Mouse (Mus musculus): ENCODE results near the gene Dab2ip. TPM values are rescaled to one million over a fixed set of nuclear protein-coding genes. Genes with fewer than 3 reads are reported as not detected.
A peak's percentile ranks its signal among the peaks of the same experiment; 100 is the strongest.

Gene Dab2ip
- polyA plus RNA-seq, 1 experiment from 2014 or later = 42.3 TPM

GRCm38 (mm10) chr2:35642224-35642623 lies 84.2 kb downstream of the Dab2ip start:
- H3K27ac ChIP-seq (ENCODE audit: low read depth, low read length) = no peak overlapping the region
- DNase-seq (ENCODE audit: low spot score, missing footprints) = no peak
- no peak overlapping the region for H3K4me3 ChIP-seq (ENCODE audit: low read depth, low read length)
- H3K36me3 ChIP-seq (ENCODE audit: control insufficient read depth, insufficient read depth, low read length) = no peaks in the 10 kb centered on the region; the same call in 1 of the 2 replicates
- no peak overlapping the region for H3K9ac ChIP-seq (ENCODE audit: low read length)
- no peaks in the 10 kb centered on the region for H3K4me1 ChIP-seq (ENCODE audit: control insufficient read depth, insufficient read depth, low read length)
- H3K9me3 ChIP-seq (ENCODE audit: control insufficient read depth, low read length) = no peaks in the 10 kb centered on the region
- 87% methylated on average over 7 of the region's 7 CpGs for WGBS
- no peak overlapping the region for H3K4me2 ChIP-seq
- ATAC-seq (ENCODE audit: low FRiP score) = no peak
- no peaks in the 10 kb centered on the region for H3K27me3 ChIP-seq (ENCODE audit: control insufficient read depth, insufficient read depth, low read length)

DNA sequence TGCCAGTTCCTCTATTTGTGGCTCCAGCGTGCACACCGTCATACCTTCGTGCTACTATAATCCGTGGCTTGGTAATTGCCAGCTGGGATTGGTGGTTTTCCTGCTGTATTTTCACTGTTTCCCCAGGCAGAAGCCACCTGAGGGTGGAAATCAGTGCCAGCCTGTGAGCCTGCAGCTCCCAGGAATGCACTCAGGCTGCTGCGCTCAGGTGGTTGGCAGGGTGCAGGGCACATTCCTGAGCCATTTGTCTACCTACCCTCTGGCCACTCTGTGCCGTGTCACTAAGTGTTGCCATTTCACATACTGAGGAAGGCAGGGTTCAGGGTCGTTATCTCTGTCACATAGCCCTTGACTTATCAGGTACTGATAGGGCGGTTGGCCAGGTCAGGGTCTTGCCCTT lies 88.5 kb downstream of the Dab2ip start:
- Histone ChIP-seq H3K9me3 (ENCODE audit: control insufficient read depth, low read length) (no peaks in the 10 kb centered on the region), H3K9ac (ENCODE audit: low read length) (no peak overlapping the region), H3K36me3 (ENCODE audit: control insufficient read depth, insufficient read depth, low read length) (no peaks in the 10 kb centered on the region; the same call in 1 of the 2 replicates), H3K27ac (ENCODE audit: low read depth, low read length) (no peak overlapping the region), H3K4me1 (ENCODE audit: control insufficient read depth, insufficient read depth, low read length) (no peaks in the 10 kb centered on the region), H3K27me3 (ENCODE audit: control insufficient read depth, insufficient read depth, low read length) (no peaks in the 10 kb centered on the region), H3K4me2 (no peak overlapping the region), H3K4me3 (ENCODE audit: low read depth, low read length) (no peak overlapping the region)
- no peak for ATAC-seq (ENCODE audit: low FRiP score)
- 89% methylated on average over 8 of the region's 8 CpGs for WGBS
- no peak for DNase-seq (ENCODE audit: low spot score, missing footprints)

DNA sequence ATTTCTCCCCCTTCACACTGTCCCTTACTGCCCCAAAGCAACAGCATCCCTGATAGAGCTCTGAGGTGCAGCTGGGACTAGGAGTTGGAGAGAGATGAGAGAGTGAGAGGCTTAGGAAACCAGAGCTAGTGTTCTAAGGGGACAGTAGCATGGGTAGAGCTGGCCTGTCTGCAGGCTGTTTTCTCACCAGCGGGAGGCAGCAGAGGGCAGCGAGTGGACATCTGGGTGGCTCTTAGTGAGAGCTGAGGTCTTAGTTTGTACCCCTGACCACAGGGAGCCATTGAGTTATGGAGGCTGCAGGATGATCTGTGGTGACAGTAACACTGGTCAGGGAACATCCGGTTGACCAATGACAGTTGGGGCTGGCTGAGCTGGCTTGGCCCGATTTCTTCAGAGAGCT lies 91.6 kb downstream of the Dab2ip start:
- H3K4me2 ChIP-seq = no peak overlapping the region
- H3K27ac ChIP-seq (ENCODE audit: low read depth, low read length) = no peak overlapping the region
- ATAC-seq (ENCODE audit: low FRiP score) (peak; percentile 79), DNase-seq (ENCODE audit: low spot score, missing footprints) (peak; percentile 97)
- no peaks in the 10 kb centered on the region; the same call in 1 of the 2 replicates for H3K36me3 ChIP-seq (ENCODE audit: control insufficient read depth, insufficient read depth, low read length)
- 35% methylated on average over 4 of the region's 4 CpGs for WGBS
- no peaks in the 10 kb centered on the region for H3K27me3 ChIP-seq (ENCODE audit: control insufficient read depth, insufficient read depth, low read length)
- no peaks in the 10 kb centered on the region for H3K9me3 ChIP-seq (ENCODE audit: control insufficient read depth, low read length)
- H3K4me1 ChIP-seq (ENCODE audit: control insufficient read depth, insufficient read depth, low read length) = no peaks in the 10 kb centered on the region
- H3K4me3 ChIP-seq (ENCODE audit: low read depth, low read length) = no peak overlapping the region
- no peak overlapping the region for H3K9ac ChIP-seq (ENCODE audit: low read length)

- 0 out of 2 replicates have a peak, but pooled peaks cover under 1% of the 10 kb centered on the region for H3K4me1 ChIP-seq (ENCODE audit: control insufficient read depth, insufficient read depth, low read length)
- WGBS = 73% methylated on average over 6 of the region's 6 CpGs
- ATAC-seq (ENCODE audit: low FRiP score) (no peak), DNase-seq (ENCODE audit: low spot score, missing footprints) (no peak)
- H3K9ac ChIP-seq (ENCODE audit: low read length) = no peak overlapping the region
- no peak overlapping the region for H3K4me2 ChIP-seq
- no peaks in the 10 kb centered on the region for H3K27me3 ChIP-seq (ENCODE audit: control insufficient read depth, insufficient read depth, low read length)
- H3K9me3 ChIP-seq (ENCODE audit: control insufficient read depth, low read length) = no peaks in the 10 kb centered on the region
- H3K27ac ChIP-seq (ENCODE audit: low read depth, low read length) = no peak overlapping the region
- H3K36me3 ChIP-seq (ENCODE audit: control insufficient read depth, insufficient read depth, low read length) = no peaks in the 10 kb centered on the region; the same call in 1 of the 2 replicates
- H3K4me3 ChIP-seq (ENCODE audit: low read depth, low read length) = no peak overlapping the region
Observed at GRCm38 (mm10) chr2:35651297-35651731, 93.2 kb downstream of the Dab2ip start.

GRCm38 (mm10) chr2:35652984-35653383 lies 94.9 kb downstream of the Dab2ip start:
- Histone ChIP-seq H3K27ac (ENCODE audit: low read depth, low read length) (no peak overlapping the region), H3K4me3 (ENCODE audit: low read depth, low read length) (no peak overlapping the region), H3K4me1 (ENCODE audit: control insufficient read depth, insufficient read depth, low read length) (peaks cover 4% of the 10 kb centered on the region; the same call in 1 of the 2 replicates), H3K4me2 (no peak overlapping the region), H3K36me3 (ENCODE audit: control insufficient read depth, insufficient read depth, low read length) (no peaks in the 10 kb centered on the region), H3K27me3 (ENCODE audit: control insufficient read depth, insufficient read depth, low read length) (no peaks in the 10 kb centered on the region), H3K9ac (ENCODE audit: low read length) (no peak overlapping the region), H3K9me3 (ENCODE audit: control insufficient read depth, low read length) (no peaks in the 10 kb centered on the region)
- ATAC-seq (ENCODE audit: low FRiP score) (no peak), DNase-seq (ENCODE audit: low spot score, missing footprints) (no peak)
- 68% methylated on average over 4 of the region's 4 CpGs for WGBS

- Histone ChIP-seq H3K36me3 (ENCODE audit: control insufficient read depth, insufficient read depth, low read length) (no peaks in the 10 kb centered on the region), H3K27ac (ENCODE audit: low read depth, low read length) (no peak overlapping the region), H3K9ac (ENCODE audit: low read length) (no peak overlapping the region), H3K4me2 (no peak overlapping the region), H3K9me3 (ENCODE audit: control insufficient read depth, low read length) (no peaks in the 10 kb centered on the region), H3K4me1 (ENCODE audit: control insufficient read depth, insufficient read depth, low read length) (peaks cover 4% of the 10 kb centered on the region; the same call in 1 of the 2 replicates), H3K4me3 (ENCODE audit: low read depth, low read length) (no peak overlapping the region), H3K27me3 (ENCODE audit: control insufficient read depth, insufficient read depth, low read length) (no peaks in the 10 kb centered on the region)
- DNase-seq (ENCODE audit: low spot score, missing footprints) = no peak
- no peak for ATAC-seq (ENCODE audit: low FRiP score)
- 94% methylated on average over 6 of the region's 6 CpGs for WGBS
Observed at GRCm38 (mm10) chr2:35654795-35655194, 96.7 kb downstream of the Dab2ip start.

DNA sequence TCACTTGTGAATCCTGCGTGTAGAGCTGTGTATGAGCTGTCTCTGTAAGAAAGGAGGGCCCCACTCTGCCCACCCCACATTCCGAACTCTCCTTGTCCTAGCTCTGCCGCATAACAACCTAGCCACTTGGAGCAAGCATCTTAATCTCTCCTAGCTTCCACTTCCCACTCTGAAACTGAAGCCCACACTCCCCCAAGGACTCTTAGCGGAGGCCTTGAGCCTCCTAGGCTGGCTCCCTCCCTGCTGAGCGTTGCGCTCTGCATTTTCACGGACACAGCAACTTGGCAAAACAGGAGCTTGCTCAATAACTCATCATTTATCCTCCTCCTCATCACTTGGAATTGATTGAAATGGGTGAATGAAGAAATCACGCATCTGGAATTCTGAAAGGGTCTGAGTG lies 97.9 kb downstream of the Dab2ip start:
- Histone ChIP-seq H3K4me3 (ENCODE audit: low read depth, low read length) (no peak overlapping the region), H3K9me3 (ENCODE audit: control insufficient read depth, low read length) (no peaks in the 10 kb centered on the region), H3K4me1 (ENCODE audit: control insufficient read depth, insufficient read depth, low read length) (peaks cover 4% of the 10 kb centered on the region; the same call in 1 of the 2 replicates), H3K9ac (ENCODE audit: low read length) (no peak overlapping the region), H3K27ac (ENCODE audit: low read depth, low read length) (no peak overlapping the region), H3K27me3 (ENCODE audit: control insufficient read depth, insufficient read depth, low read length) (no peaks in the 10 kb centered on the region), H3K36me3 (ENCODE audit: control insufficient read depth, insufficient read depth, low read length) (no peaks in the 10 kb centered on the region), H3K4me2 (no peak overlapping the region)
- no peak for ATAC-seq (ENCODE audit: low FRiP score)
- DNase-seq (ENCODE audit: low spot score, missing footprints) = no peak
- 53% methylated on average over 8 of the region's 8 CpGs for WGBS

DNA sequence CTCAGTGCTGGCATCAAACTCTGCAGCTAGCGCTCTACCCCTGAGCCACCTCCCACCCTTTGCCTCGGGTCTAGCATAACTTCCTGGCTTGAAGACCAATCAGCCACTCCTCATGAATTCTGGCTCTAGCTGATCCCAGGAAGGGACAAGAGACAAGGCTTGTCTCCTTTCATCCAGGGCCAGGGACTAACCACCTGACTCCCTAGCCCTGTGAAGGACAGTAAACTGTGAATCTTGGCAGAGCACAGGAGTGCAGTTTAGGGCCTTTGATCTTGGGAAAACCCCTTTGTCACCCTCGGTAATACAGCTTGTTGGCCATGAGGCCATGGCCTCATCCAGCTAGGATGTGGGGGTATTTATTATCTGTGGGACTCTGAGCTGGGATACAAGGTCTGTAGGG lies 100.2 kb downstream of the Dab2ip start:
- Histone ChIP-seq H3K27me3 (ENCODE audit: control insufficient read depth, insufficient read depth, low read length) (no peaks in the 10 kb centered on the region), H3K27ac (ENCODE audit: low read depth, low read length) (no peak overlapping the region), H3K36me3 (ENCODE audit: control insufficient read depth, insufficient read depth, low read length) (no peaks in the 10 kb centered on the region), H3K4me3 (ENCODE audit: low read depth, low read length) (no peak overlapping the region), H3K4me1 (ENCODE audit: control insufficient read depth, insufficient read depth, low read length) (peaks cover 16% of the 10 kb centered on the region), H3K9ac (ENCODE audit: low read length) (no peak overlapping the region), H3K9me3 (ENCODE audit: control insufficient read depth, low read length) (no peaks in the 10 kb centered on the region), H3K4me2 (no peak overlapping the region)
- no peak for ATAC-seq (ENCODE audit: low FRiP score)
- DNase-seq (ENCODE audit: low spot score, missing footprints) = no peak
- WGBS = 87% methylated on average over 3 of the region's 3 CpGs

GRCm38 (mm10) chr2:35659578-35660194 lies 101.6 kb downstream of the Dab2ip start:
- no peak for ATAC-seq (ENCODE audit: low FRiP score)
- no peak overlapping the region for H3K4me2 ChIP-seq
- no peaks in the 10 kb centered on the region for H3K9me3 ChIP-seq (ENCODE audit: control insufficient read depth, low read length)
- H3K36me3 ChIP-seq (ENCODE audit: control insufficient read depth, insufficient read depth, low read length) = no peaks in the 10 kb centered on the region
- peaks cover 27% of the 10 kb centered on the region for H3K4me1 ChIP-seq (ENCODE audit: control insufficient read depth, insufficient read depth, low read length)
- no peak overlapping the region for H3K4me3 ChIP-seq (ENCODE audit: low read depth, low read length)
- no peak for DNase-seq (ENCODE audit: low spot score, missing footprints)
- H3K9ac ChIP-seq (ENCODE audit: low read length) = no peak overlapping the region
- no peaks in the 10 kb centered on the region for H3K27me3 ChIP-seq (ENCODE audit: control insufficient read depth, insufficient read depth, low read length)
- 89% methylated on average over 5 of the region's 5 CpGs for WGBS
- no peak overlapping the region for H3K27ac ChIP-seq (ENCODE audit: low read depth, low read length)

Data from midbrain, embryonic 11.5 days (tissue).